Comparison of ENCODE assay signal across 13 mouse cellular contexts in genomic region chr9:46083490-46083893, GRCm38 (mm10).
DNase-seq lines count a peak whose midpoint lies in the region; TF ChIP-seq lines count a peak whose summit lies in the region.
"Had no signal": no experiment of that assay in that cellular context is flagged by ENCODE, and none has a peak within 500 bp of the region (broad histone marks: within the 10 kb centered on the region; RNA-seq: fewer than 3 reads in every experiment).

No protein-coding gene starts in this region.

- intact Hi-C loops in left cerebral cortex, postnatal 25 days (cut with DNase I): loop anchor here (1.0 to 5.0 kb wide), 3 partner anchors 39 to 69 kb away; no protein-coding TSS in a partner anchor
- intact Hi-C loops in heart, postnatal 14 days (cut with DNase I): no loop called here

- peak; percentile 58; the same call in 1 of the 2 replicates for TF ChIP-seq EP300 in CH12.LX (IDR thresholded peaks at IDR 0.05; ENCODE audit: low read length)

- no peak overlapping the region for H3K4me3 ChIP-seq in CH12.LX (replicated peaks in 1 of 3; ENCODE audit: low read depth in 2 of 3, low read length in 2 of 3, poor library complexity in 1 of 3)
- H3K4me3 ChIP-seq: hindbrain, embryonic 12.5 days; liver, embryonic 13.5 days had no signal

- H3K9ac ChIP-seq in CH12.LX (ENCODE audit: insufficient read depth, low read depth): no peak overlapping the region
- H3K9ac ChIP-seq: hindbrain, embryonic 12.5 days; liver, embryonic 13.5 days had no signal

- peaks cover 0 to 41% of the 10 kb centered on the region in 2 experiments for H3K36me3 ChIP-seq in CH12.LX (replicated peaks in 1 of 2; ENCODE audit: control insufficient read depth in 1 of 2, insufficient read depth in 1 of 2, low read length in 1 of 2)
- H3K36me3 ChIP-seq: hindbrain, embryonic 12.5 days; liver, embryonic 13.5 days had no signal

- no peak for TF ChIP-seq CTCF in CH12.LX (conservative IDR thresholded peaks at IDR 0.05 in 1 of 2, IDR thresholded peaks at IDR 0.05 in 1 of 2; ENCODE audit: low read depth in 2 of 2, low read length in 2 of 2)
- no peak for TF ChIP-seq CTCF in brain, embryonic 14.5 days (IDR thresholded peaks at IDR 0.05; ENCODE audit: borderline replicate concordance, extremely low read depth, insufficient read depth, insufficient read length)

- no peak for TF ChIP-seq POLR2A in CH12.LX (IDR thresholded peaks at IDR 0.05; ENCODE audit: low read depth, low read length)
- TF ChIP-seq POLR2A in brain, embryonic 14.5 days (IDR thresholded peaks at IDR 0.05; ENCODE audit: borderline replicate concordance, extremely low read depth, insufficient read depth, insufficient read length, poor library complexity, severe bottlenecking): no peak

- peak overlapping the region; percentile 24; the same call in 1 of the 2 replicates for H3K4me2 ChIP-seq in CH12.LX (ENCODE audit: insufficient read depth, low read depth, poor library complexity, severe bottlenecking)
- H3K4me2 ChIP-seq: heart, embryonic 11.5 days; hindbrain, embryonic 12.5 days; liver, embryonic 13.5 days had no signal

- no peaks in the 10 kb centered on the region for H3K9me3 ChIP-seq in CH12.LX (replicated peaks; ENCODE audit: low read length)
- H3K9me3 ChIP-seq: G1E; hindbrain, embryonic 12.5 days; liver, embryonic 13.5 days had no signal

- H3K27ac ChIP-seq in CH12.LX (ENCODE audit: insufficient read depth, low read depth): no peak overlapping the region
- H3K27ac ChIP-seq: hindbrain, embryonic 12.5 days; liver, embryonic 13.5 days had no signal

- TF ChIP-seq RAD21 in CH12.LX (IDR thresholded peaks at IDR 0.05; ENCODE audit: low read depth, low read length): no peak

- peak; percentile 58 for DNase-seq in layer of hippocampus, adult 9-11 months
- no peak for DNase-seq in layer of hippocampus, postnatal 25 days (ENCODE audit: extremely low spot score in 1 of 2, low spot score in 1 of 2)
- DNase-seq in CH12.LX (ENCODE audit: extremely low read depth): peak; percentile 71
- peak; percentile 42 for DNase-seq in brain, embryonic 14.5 days (ENCODE audit: low read depth)
- DNase-seq in left cerebral cortex, postnatal 25 days (ENCODE audit: low spot score in 2 of 2): peak; percentile 31 to 84
- no peak for DNase-seq in thymus, postnatal 0 days (ENCODE audit: low spot score)
- DNase-seq in heart, postnatal 14 days: no peak
- DNase-seq: layer of hippocampus, postnatal 36 days; liver, embryonic 13.5 days; spleen, adult 18-20 months had no signal

- H3K4me1 ChIP-seq in CH12.LX (ENCODE audit: control insufficient read depth in 1 of 2, insufficient read depth in 2 of 2): peaks cover 4 to 44% of the 10 kb centered on the region in 2 experiments; a peak in 3 of 4 replicates

- dilution Hi-C loops in CH12.LX (cut with MboI; ENCODE audit: extremely low pct_ligation_motif_present, extremely low pct_unique_long_range_greater_than_20kb, low sequenced_read_pairs): no loop called here

- no peaks in the 10 kb centered on the region for H3K27me3 ChIP-seq in CH12.LX (replicated peaks)
- H3K27me3 ChIP-seq: hindbrain, embryonic 12.5 days; liver, embryonic 13.5 days had no signal

- peaks cover 7% of the 10 kb centered on the region for H3K79me2 ChIP-seq in CH12.LX (replicated peaks; ENCODE audit: control insufficient read depth, extremely low read depth, insufficient read depth, poor library complexity, severe bottlenecking)

- in situ Hi-C loops in CH12.LX (cut with MboI; ENCODE audit: low pct_ligation_motif_present, low pct_unique_long_range_greater_than_20kb, low sequenced_read_pairs): no loop called here

TF ChIP-seq in CH12.LX, 34 proteins besides CTCF, POLR2A, EP300 and RAD21:
- no peak for TF ChIP-seq MAFK (IDR thresholded peaks at IDR 0.05; ENCODE audit: insufficient replicate concordance, low read length)
- TF ChIP-seq USF2 (conservative IDR thresholded peaks at IDR 0.05; ENCODE audit: low read depth, low read length): no peak
- no peak for TF ChIP-seq ZMIZ1 (IDR thresholded peaks at IDR 0.05; ENCODE audit: low read depth, low read length)
- TF ChIP-seq CHD2 (IDR thresholded peaks at IDR 0.05; ENCODE audit: low read length): no peak
- 0 out of 2 replicates have a peak, but pooled peaks have one; percentile 19 for TF ChIP-seq JUN (IDR thresholded peaks at IDR 0.05; ENCODE audit: insufficient read depth, low read depth, low read length)
- no peak for TF ChIP-seq ZC3H11A (IDR thresholded peaks at IDR 0.05; ENCODE audit: low read depth, low read length)
- TF ChIP-seq ZNF384 (IDR thresholded peaks at IDR 0.05; ENCODE audit: low read depth, low read length): no peak
- no peak for TF ChIP-seq TCF12 (IDR thresholded peaks at IDR 0.05; ENCODE audit: low read depth, low read length)
- no peak for TF ChIP-seq TBP (conservative IDR thresholded peaks at IDR 0.05; ENCODE audit: low read depth, low read length)
- TF ChIP-seq MEF2A (IDR thresholded peaks at IDR 0.05; ENCODE audit: borderline replicate concordance, low read depth, low read length): peak; percentile 85
- TF ChIP-seq NELFE (IDR thresholded peaks at IDR 0.05; ENCODE audit: low read depth, low read length): no peak
- no peak for TF ChIP-seq USF1 (IDR thresholded peaks at IDR 0.05; ENCODE audit: low read depth, low read length)
- no peak for TF ChIP-seq MAX (IDR thresholded peaks at IDR 0.05; ENCODE audit: low read length)
- TF ChIP-seq JUND (conservative IDR thresholded peaks at IDR 0.05; ENCODE audit: low read depth, low read length): no peak
- 0 out of 2 replicates have a peak, but pooled peaks have one; percentile 4 for TF ChIP-seq SIN3A (IDR thresholded peaks at IDR 0.05; ENCODE audit: low read length)
- 0 out of 2 replicates have a peak, but pooled peaks have one; percentile 42 for TF ChIP-seq BHLHE40 (IDR thresholded peaks at IDR 0.05; ENCODE audit: low read depth, low read length)
- TF ChIP-seq MAZ (IDR thresholded peaks at IDR 0.05; ENCODE audit: low read depth, low read length): no peak
- peak; percentile 94 for TF ChIP-seq ETS1 (conservative IDR thresholded peaks at IDR 0.05; ENCODE audit: low read depth, low read length)

Comparison
In these comparisons a context has a peak if more than half of its experiments do, and no peak if none do; other contexts are left out.
1. DNase-seq: peak in layer of hippocampus, adult 9-11 months (single experiment), CH12.LX (single experiment), brain, embryonic 14.5 days (single experiment) and left cerebral cortex, postnatal 25 days (2 of 2); none in layer of hippocampus, postnatal 25 days (0 of 2), thymus, postnatal 0 days (single experiment) and heart, postnatal 14 days (0 of 2).